Mouse (Mus musculus): ENCODE measurements around the gene Rala. TPM values are rescaled to one million over a fixed set of nuclear protein-coding genes. Genes with fewer than 3 reads are reported as not detected.
A peak's percentile ranks its signal among the peaks of the same experiment; 100 is the strongest.

Gene Rala
- total and polyA plus RNA-seq, 3 experiments, result 26.7 to 45.3 (median 31.1) TPM

- dilution Hi-C loops (cut with MboI; ENCODE audit: extremely low pct_ligation_motif_present, extremely low pct_unique_long_range_greater_than_20kb, low sequenced_read_pairs), result no loop called here
- no peak overlapping the region for H3K27ac ChIP-seq (ENCODE audit: insufficient read depth, low read depth)
- H3K9me3 ChIP-seq (replicated peaks; ENCODE audit: low read length), result no peaks in the 10 kb centered on the region
- in situ Hi-C loops (cut with MboI; ENCODE audit: low pct_ligation_motif_present, low pct_unique_long_range_greater_than_20kb, low sequenced_read_pairs), result loop anchor here (10.0 kb wide), 2 partner anchors 88 to 142 kb away; no protein-coding TSS in a partner anchor
- DNase-seq (ENCODE audit: extremely low read depth), result peak; percentile 62
- no peak overlapping the region for H3K9ac ChIP-seq (ENCODE audit: insufficient read depth, low read depth)
- H3K4me3 ChIP-seq (replicated peaks in 1 of 3; ENCODE audit: low read depth in 2 of 3, low read length in 2 of 3, poor library complexity in 1 of 3), result no peak overlapping the region
- peaks cover 2 to 44% of the 10 kb centered on the region in 2 experiments; a peak in 3 of 4 replicates for H3K4me1 ChIP-seq (ENCODE audit: control insufficient read depth in 1 of 2, insufficient read depth in 2 of 2)
- TF ChIP-seq RCOR1 (conservative IDR thresholded peaks at IDR 0.05; ENCODE audit: low read depth, low read length), result no peak
- TF ChIP-seq MAX (IDR thresholded peaks at IDR 0.05; ENCODE audit: low read length), result no peak
- TF ChIP-seq IRF4 (IDR thresholded peaks at IDR 0.05; ENCODE audit: low read depth, low read length), result peak; percentile 92
- no peak for TF ChIP-seq TCF12 (IDR thresholded peaks at IDR 0.05; ENCODE audit: low read depth, low read length)
- no peak for TF ChIP-seq ZKSCAN1 (IDR thresholded peaks at IDR 0.05; ENCODE audit: borderline replicate concordance, low read depth, low read length)
- TF ChIP-seq EP300 (IDR thresholded peaks at IDR 0.05; ENCODE audit: low read length), result peak; percentile 80
- TF ChIP-seq JUN (IDR thresholded peaks at IDR 0.05; ENCODE audit: insufficient read depth, low read depth, low read length), result peak; percentile 57; the same call in 1 of the 2 replicates
- no peak for TF ChIP-seq POLR2AphosphoS2 (IDR thresholded peaks at IDR 0.05; ENCODE audit: low read depth, low read length)
- TF ChIP-seq JUND (conservative IDR thresholded peaks at IDR 0.05; ENCODE audit: low read depth, low read length), result peak; percentile 92
- TF ChIP-seq MXI1 (IDR thresholded peaks at IDR 0.05; ENCODE audit: low read depth, low read length), result no peak
- TF ChIP-seq E2F4 (IDR thresholded peaks at IDR 0.05; ENCODE audit: insufficient replicate concordance, low read depth, low read length), result no peak
- TF ChIP-seq NRF1 (IDR thresholded peaks at IDR 0.05; ENCODE audit: low read depth, low read length), result no peak
- no peak overlapping the region for H3K4me2 ChIP-seq (ENCODE audit: insufficient read depth, low read depth, poor library complexity, severe bottlenecking)
- no peaks in the 10 kb centered on the region for H3K79me2 ChIP-seq (replicated peaks; ENCODE audit: control insufficient read depth, extremely low read depth, insufficient read depth, poor library complexity, severe bottlenecking)
- H3K27me3 ChIP-seq (replicated peaks), result no peaks in the 10 kb centered on the region
- no peaks in the 10 kb centered on the region for H3K36me3 ChIP-seq (replicated peaks in 1 of 2; ENCODE audit: control insufficient read depth in 1 of 2, insufficient read depth in 1 of 2, low read length in 1 of 2)
These were observed 111.1 kb downstream of the Rala start for GRCm38 (mm10) chr13:17832940-17833339.

Other genes starting within 250 kb of the Rala start
- 12.5 and 13.7 TPM in 2 replicates for gene Mplkip, start 249.0 kb downstream of the Rala start, total RNA-seq (2012; rRNA removed)
- gene Mplkip, start 249.0 kb downstream of the Rala start, total RNA-seq (2014; rRNA removed), result 33.4 and 33.5 TPM in 2 replicates
- 16.6 and 30.0 TPM in 2 replicates for gene Mplkip, start 249.0 kb downstream of the Rala start, polyA plus RNA-seq (2012; ENCODE audit: insufficient read length, low read depth)
- gene Sugct, start 248.7 kb downstream of the Rala start, total RNA-seq (2012; rRNA removed), result 0.13 and 0.42 TPM in 2 replicates
- 0.57 and 0.87 TPM in 2 replicates for gene Sugct, start 248.7 kb downstream of the Rala start, total RNA-seq (2014; rRNA removed)
- 0.56 and 2.0 TPM in 2 replicates for gene Sugct, start 248.7 kb downstream of the Rala start, polyA plus RNA-seq (2012; ENCODE audit: insufficient read length, low read depth)
- 20.1 and 22.2 TPM in 2 replicates for gene Cdk13, start 139.1 kb downstream of the Rala start, total RNA-seq (2012; rRNA removed)
- gene Cdk13, start 139.1 kb downstream of the Rala start, total RNA-seq (2014; rRNA removed), result 19.8 and 22.8 TPM in 2 replicates
- gene Cdk13, start 139.1 kb downstream of the Rala start, polyA plus RNA-seq (2012; ENCODE audit: insufficient read length, low read depth), result 27.0 and 27.3 TPM in 2 replicates
- gene Yae1d1, start 49.1 kb upstream of the Rala start, total RNA-seq (2012; rRNA removed), result 26.0 and 32.9 TPM in 2 replicates
- gene Yae1d1, start 49.1 kb upstream of the Rala start, total RNA-seq (2014; rRNA removed), result 54.3 and 63.0 TPM in 2 replicates
- gene Yae1d1, start 49.1 kb upstream of the Rala start, polyA plus RNA-seq (2012; ENCODE audit: insufficient read length, low read depth), result 18.7 and 21.1 TPM in 2 replicates

Measured in CH12.LX (cell line).